Mouse (Mus musculus): ENCODE results near the gene Trim43a.
"Not testable (repeated sequence)": the region's sequence is repeated elsewhere in the genome, so short reads cannot be mapped to it uniquely, and the experiment has no call there.

GRCm38 (mm10) chr9:88593708-88594107 is 13.0 kb downstream of the Trim43a start:
- TF ChIP-seq CTCF (IDR thresholded peaks at IDR 0.05; ENCODE audit: borderline replicate concordance, control insufficient read depth, extremely low read depth, insufficient read depth, low read length, poor library complexity); POLR2A (IDR thresholded peaks at IDR 0.05; ENCODE audit: control insufficient read depth, extremely low read depth, insufficient read depth, low read length, poor library complexity): not testable (repeated sequence)
